In genomic region chr10:44755355-44755957, GRCm38 (mm10) we compare ENCODE assay signal across 8 mouse cellular contexts.
A peak's percentile ranks its signal among the peaks of the same experiment; 100 is the strongest.
DNase-seq lines count a peak whose midpoint lies in the region; ATAC-seq and TF ChIP-seq lines count a peak whose summit lies in the region.

No protein-coding gene starts in this region.

- peak; percentile 92 for ATAC-seq in Patski
- ATAC-seq in forebrain, embryonic 12.5 days (ENCODE audit: low FRiP score) = peak; percentile 74; the same call in 1 of the 2 replicates

- peaks cover 5% of the 10 kb centered on the region; the same call in 1 of the 2 replicates for H3K4me1 ChIP-seq in forebrain, embryonic 12.5 days

- no peak for TF ChIP-seq CTCF in Patski (IDR thresholded peaks at IDR 0.05)

- in situ Hi-C loops in Patski (cut with MboI; ENCODE audit: low pct_unique_long_range_greater_than_20kb) = loop anchor here (25.0 kb wide), 2 partner anchors 293 to 418 kb away; no protein-coding TSS in a partner anchor

- H3K27ac ChIP-seq in forebrain, embryonic 12.5 days = no peak overlapping the region

- no peak overlapping the region for H3K4me2 ChIP-seq in forebrain, embryonic 12.5 days

- no peaks in the 10 kb centered on the region for H3K36me3 ChIP-seq in forebrain, embryonic 12.5 days (replicated peaks)

- 58% methylated on average over 6 of the region's 6 CpGs for WGBS in forebrain, embryonic 12.5 days

- peak; percentile 33 to 58 for DNase-seq in left cerebral cortex, adult 18-20 months (ENCODE audit: low spot score in 2 of 2)
- DNase-seq in left cerebral cortex, adult 11 months (ENCODE audit: low spot score) = no peak
- DNase-seq in Patski (ENCODE audit: low read depth, low spot score) = peak; percentile 88
- peak; percentile 12 to 16 for DNase-seq in left cerebral cortex, postnatal 36 days (ENCODE audit: low spot score in 2 of 2)
- no peak for DNase-seq in embryo, embryonic 10 days (ENCODE audit: low spot score)
- DNase-seq in urinary bladder, adult 18-20 months (ENCODE audit: low spot score in 2 of 2) = no peak
- no peak for DNase-seq in kidney, postnatal 14 days

- no peaks in the 10 kb centered on the region for H3K27me3 ChIP-seq in Patski
- no peaks in the 10 kb centered on the region for H3K27me3 ChIP-seq in forebrain, embryonic 12.5 days

- CTCF ChIA-PET in Patski (lab: Charles Lee) = no interaction called here

- intact Hi-C loops in left cerebral cortex, postnatal 36 days (cut with DNase I) = no loop called here

- no peak overlapping the region for H3K4me3 ChIP-seq in forebrain, embryonic 12.5 days (replicated peaks)

- H3K9me3 ChIP-seq in forebrain, embryonic 12.5 days = no peaks in the 10 kb centered on the region

- no peak overlapping the region for H3K9ac ChIP-seq in forebrain, embryonic 12.5 days

- POLR2A ChIA-PET in Patski (lab: Charles Lee) = no interaction called here

Comparison
In these comparisons a context has a peak if more than half of its experiments do, and no peak if none do; other contexts are left out.
1. DNase-seq: peak in left cerebral cortex, adult 18-20 months (2 of 2), Patski (single experiment) and left cerebral cortex, postnatal 36 days (2 of 2); none in left cerebral cortex, adult 11 months (single experiment), embryo, embryonic 10 days (single experiment), urinary bladder, adult 18-20 months (0 of 2) and kidney, postnatal 14 days (single experiment).